Mouse (Mus musculus) heart, postnatal 36 days (tissue): Measurements from ENCODE around the gene Gm10118. TPM values are rescaled to one million over a fixed set of nuclear protein-coding genes. Genes with fewer than 3 reads are reported as not detected.

Experiments used
- DNase-seq, 2 experiments: peaks; one replicate each; pipeline ENCODE4 v3.0.0; 2021 to 2022
- intact Hi-C: fragments of 180-260 bp; cut with DNase I; formaldehyde crosslinking; loops from one replicate; pipeline ENCODE4 v1.15.1; 2025
- total RNA-seq, 2 experiments: library from RNA; stranded (reverse); gene quantifications; 2 replicates each; pipeline ENCODE4 v1.2.3; 2021

Gm10118 gene
- not detected for total RNA-seq

DNA sequence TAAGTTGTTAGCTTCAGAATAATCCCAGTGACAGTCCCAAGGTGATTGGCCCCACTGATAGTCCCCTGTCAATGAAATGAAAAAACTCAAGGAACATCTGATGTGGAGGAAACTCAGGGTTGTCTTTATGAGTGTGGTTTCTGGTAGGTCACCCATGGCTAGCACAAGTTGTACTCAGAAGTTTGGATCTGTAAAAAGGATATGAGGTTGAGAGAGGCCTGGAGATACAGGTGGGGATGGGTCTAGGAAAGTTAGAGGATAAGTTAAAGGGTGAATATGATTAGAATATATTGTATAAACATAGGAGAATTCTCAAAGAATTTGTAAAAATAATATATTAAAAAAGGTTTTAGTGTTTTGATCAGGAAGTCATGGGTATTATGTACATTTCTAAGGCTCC, at the start of gene Gm10118:
TSS of gene Gm10118 (minus strand) at position 101 of the 400 bp plus-strand sequence.
- no peak for DNase-seq
- intact Hi-C loops, result no loop called here

DNA sequence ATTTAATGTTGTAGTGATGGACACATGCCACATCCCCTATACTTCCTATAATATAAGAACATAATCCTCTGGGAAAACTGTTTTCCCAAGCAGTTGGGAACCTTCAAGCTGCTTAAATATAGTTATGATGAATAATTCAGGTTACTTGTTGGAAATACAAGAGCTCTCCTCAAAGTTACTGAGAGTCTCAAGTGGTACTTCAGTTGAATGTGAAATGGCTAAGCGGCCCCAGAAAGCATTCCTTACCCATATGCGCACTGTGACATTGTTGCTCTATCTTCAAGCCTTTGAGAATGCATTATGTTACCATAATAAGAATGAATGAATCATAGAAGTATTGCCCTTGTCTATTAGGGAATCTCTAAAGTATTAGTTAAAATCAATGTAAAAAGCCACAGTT, 45.1 kb upstream of the Gm10118 start:
- DNase-seq, result no peak
- intact Hi-C loops, result no loop called here

DNA sequence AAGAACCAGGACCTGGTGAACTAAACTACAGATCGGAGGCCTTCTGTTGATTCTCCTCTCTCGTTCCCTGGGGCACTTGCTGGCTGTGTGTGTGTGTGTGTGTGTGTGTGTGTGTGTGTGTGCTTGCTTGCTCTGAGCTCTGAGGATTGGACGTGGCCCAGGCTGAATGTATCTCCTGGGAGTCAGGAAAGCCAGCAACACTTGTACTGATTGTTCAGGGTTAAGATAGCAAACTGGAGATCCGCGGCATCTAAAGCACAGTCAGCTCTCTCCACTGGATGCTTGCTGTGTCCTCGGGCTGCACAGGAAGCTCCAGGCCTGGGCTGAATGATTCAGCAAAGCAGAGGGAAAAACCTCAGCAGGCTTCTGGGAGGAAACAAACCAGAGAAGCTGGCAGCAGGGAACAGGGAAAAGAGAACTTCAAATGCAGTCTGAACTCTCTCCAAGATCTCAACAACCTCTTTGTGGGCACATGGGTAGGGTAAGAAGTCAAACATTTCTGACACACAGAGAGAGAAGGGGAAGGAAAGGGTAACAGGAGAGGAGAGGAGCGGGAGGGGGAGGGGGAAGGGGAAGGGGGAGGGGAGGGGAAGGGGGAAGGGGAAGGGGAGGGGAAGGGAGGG, 27.2 kb upstream of the Gm10118 start:
- peak; percentile 52 to 62 for DNase-seq
- intact Hi-C loops, result loop anchor here (5.0 kb wide), 1 partner anchor 77 kb away; no protein-coding TSS in a partner anchor

DNA sequence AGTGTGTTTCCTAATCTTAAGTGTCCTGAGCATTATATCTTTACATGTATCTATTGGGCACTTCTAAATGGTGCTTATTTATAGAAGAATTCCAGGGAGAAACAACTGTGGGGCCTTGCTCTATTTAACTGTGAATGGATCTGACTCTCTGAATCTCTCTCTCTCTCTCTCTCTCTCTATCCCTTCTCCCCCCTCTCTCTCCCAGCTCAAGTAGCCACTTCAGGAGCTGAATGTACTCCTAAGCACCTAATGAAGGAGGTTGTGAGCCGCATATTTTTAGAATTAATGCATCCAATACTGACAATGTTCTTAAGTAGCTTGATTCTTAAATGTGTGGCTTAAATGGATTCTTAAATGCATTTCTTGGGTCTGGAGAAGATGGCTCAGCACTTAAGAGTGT, 24.2 kb upstream of the Gm10118 start:
- no peak for DNase-seq
- intact Hi-C loops, result loop anchor here (5.0 kb wide), 1 partner anchor 74 kb away; no protein-coding TSS in a partner anchor

DNA sequence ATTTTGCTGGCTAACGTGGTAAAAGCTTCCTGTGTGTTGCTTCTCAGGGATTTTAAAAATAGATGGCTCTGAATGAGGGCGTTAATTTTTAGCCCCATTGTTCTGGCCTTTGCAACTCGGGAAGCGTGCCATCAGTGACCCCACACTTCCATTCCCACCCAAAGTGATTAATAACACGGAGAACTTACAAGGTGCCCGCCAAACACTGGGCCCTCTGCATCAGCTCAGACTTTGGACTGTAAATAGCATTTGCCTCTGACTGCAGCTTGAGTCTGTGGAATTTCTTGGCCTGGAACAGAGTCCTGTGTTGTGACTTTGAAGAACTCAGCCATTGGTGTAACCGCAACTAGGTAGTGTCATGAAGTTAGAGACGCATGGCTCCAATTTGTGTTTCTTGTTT, 23.6 kb upstream of the Gm10118 start:
- intact Hi-C loops, result loop anchor here (5.0 kb wide), 1 partner anchor 74 kb away; no protein-coding TSS in a partner anchor
- peak; percentile 24 to 27 for DNase-seq

DNA sequence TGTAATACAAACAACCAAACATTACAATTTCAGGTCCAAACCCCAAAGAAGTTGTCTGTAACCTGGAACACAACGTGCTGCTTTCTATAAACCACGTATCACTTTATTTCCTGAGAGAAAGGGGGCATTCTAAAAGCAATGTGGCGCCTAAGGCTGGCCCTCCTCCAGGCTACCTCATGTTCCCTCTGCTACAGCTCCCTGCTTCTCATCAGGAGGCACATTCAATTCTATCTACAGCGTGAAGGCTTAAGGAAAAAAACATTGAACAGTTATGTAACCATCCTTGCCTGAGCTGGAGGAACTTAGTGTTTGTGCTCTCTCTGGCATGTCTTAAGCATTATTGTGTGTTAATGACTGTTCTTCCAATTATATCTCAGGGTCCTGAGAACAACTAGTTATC, 20.0 kb upstream of the Gm10118 start:
- intact Hi-C loops, result no loop called here
- DNase-seq, result no peak

DNA sequence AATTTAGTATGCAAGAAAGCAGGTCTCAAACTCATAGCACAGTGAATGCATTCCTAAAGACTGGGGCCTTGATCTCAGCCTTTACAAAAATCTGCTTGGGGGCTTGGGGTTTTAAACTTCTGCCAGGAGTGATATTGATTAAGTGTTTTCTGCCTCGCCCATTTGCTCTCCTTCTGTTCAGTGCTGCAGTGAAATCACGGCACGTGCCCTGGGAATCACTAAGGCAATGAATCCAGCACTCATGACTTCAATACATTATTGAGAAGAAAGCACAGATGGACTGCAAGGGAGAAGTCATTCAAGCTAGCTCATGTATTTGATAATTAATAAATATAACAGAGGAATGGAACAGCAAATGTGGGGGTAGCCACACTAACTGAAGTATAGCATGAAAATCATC, 18.3 kb upstream of the Gm10118 start:
- intact Hi-C loops, result no loop called here
- no peak for DNase-seq

DNA sequence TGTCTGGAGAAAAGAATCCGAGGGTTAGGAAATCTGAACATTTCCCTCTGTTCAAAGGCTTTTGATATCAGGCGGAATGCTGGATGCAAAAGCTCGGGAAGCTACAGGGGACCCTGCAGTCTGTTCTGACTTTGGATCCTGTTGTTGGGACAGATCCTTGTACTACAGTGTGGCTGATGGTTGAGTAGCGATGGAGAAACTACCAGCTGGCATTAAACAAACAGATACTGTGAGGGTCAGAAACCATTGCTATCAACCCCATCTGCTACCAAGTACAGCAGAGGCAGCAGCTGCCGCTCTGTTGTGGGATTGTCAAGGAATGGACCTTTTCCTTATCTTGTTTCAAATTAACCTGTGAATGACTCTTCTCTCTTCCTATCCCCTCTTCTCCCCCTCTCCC, 6.7 kb upstream of the Gm10118 start:
- intact Hi-C loops, result no loop called here
- no peak for DNase-seq

DNA sequence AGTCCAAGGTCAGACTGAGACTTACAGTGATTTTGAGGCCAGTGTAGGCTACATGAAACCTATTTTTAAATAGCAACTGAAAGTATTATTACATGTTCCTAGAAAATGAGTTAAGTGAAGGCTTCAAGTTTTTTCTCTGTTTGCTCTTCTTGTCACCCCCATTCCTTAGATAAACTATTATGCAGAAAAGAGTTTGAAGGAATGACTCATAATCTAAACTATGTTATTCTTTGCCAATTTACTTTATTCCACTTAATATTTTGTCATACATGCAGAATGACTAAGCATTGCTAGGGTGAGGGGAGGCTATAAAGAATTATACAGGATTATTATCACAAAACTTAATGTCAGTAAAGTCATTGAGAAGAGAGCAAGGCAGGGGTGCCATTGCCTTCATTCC, 18.4 kb downstream of the Gm10118 start:
- DNase-seq, result no peak
- intact Hi-C loops, result no loop called here

DNA sequence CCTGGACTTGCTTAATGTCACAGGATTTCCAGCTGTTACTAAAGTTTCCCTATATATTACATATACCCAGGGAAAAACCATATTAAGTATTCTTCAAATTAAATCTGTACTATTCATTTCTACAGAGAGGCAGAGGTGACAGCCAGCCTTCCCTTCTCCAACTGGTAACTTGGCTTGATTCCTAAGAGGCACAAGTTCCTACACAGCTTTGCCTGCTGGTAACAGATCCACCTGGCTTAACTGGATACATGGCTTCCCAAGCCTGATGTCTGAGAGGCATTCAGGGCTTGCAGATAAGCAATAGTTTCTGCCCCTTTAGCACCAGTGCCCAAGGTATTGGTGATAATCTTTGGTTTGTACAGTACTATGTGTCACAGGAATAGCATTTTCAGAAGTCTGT, 27.3 kb downstream of the Gm10118 start:
- DNase-seq, result no peak
- intact Hi-C loops, result no loop called here

DNA sequence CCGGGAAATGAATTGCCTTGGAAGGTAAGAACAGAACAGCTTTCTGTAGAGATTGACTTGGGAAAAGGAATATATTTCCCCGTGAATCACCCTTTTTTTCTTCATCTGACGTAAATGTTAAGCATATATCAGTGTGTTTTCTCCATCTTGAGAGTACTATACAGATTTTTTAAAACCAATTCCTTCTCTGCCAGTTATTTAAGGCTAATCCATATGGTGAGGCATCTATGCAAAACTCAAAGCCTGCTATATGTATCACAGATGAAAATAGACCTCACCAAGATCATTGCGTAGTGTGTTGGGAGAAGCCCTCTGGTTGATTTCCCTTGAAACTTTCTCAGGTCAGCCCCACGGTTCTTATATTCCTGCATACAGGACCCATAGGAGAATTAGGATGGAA, 32.6 kb downstream of the Gm10118 start:
- intact Hi-C loops, result no loop called here
- no peak for DNase-seq

DNA sequence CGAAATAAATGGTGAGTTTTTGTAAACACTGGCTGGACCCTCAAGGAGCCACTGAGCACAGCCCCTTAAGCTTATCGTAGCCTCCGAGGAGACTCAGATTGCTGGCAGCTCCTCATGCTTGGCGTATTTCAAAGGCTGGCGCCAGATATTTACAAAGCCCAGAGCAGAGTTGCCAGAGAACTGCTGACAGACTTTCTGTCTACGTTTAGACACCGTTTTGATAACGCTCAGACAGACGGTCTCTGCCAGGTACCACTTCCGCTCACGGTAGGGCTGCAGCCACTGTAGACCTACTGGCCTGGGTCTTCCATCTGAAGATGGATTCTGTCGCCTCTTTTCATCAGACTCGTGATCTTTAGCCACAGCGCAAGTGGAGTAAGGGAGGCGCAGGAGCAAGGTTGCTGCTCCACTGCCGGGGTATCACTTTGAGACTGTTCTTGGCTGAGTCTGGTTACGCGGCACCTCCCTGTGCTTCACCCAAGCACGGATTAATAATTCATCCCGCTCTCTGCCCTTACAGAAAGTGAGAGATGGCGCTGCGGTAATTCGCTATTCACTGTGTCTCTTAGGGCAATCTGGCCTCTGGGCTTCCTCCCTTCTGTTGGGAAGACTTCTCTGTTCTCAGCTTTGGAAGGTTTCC, 40.7 kb downstream of the Gm10118 start:
- peak; percentile 24 to 36 for DNase-seq
- intact Hi-C loops, result loop anchor here (10.0 kb wide), 1 partner anchor 302 kb away; no protein-coding TSS in a partner anchor

DNA sequence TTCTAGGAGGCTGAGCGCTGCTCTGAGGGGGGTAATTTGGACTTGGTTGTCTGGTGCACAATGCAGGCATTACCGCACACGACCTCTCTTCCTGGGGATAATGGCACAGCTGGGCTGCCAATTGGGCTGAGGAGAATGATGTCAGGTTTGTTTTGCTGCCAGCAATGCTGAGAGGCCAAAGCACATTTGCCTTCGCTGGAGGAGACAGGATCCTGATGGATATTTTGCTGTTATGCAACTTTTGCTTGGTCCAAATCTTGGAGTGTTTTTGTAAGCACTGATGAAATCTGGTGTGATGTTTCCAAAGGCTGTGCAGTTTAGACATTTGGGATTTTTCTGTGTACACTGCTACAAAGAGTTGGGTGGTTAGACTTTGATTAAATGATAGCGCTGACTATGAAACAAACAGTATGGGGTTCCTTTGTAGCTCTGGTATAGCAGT, 46.8 kb downstream of the Gm10118 start:
- peak; percentile 67 to 76 for DNase-seq

More for the DNA sequence above, 46.8 kb downstream of the Gm10118 start:
- intact Hi-C loops, result loop anchor here (10.0 kb wide), 1 partner anchor 296 kb away; no protein-coding TSS in a partner anchor

Other genes starting within 250 kb of the Gm10118 start
- under 1 TPM; 0.44 to 0.73 TPM for gene Lrrtm3, start 162.8 kb upstream of the Gm10118 start, total RNA-seq